Mouse (Mus musculus) gastrocnemius, postnatal 4 days (tissue): ENCODE measurements at regions not wholly inside any gene's neighbourhood (a gene's known extent, or its start where the extent isn't known, plus 50 kb on each side); places are given as distances from the start of the nearest gene placed in this dataset.

Experiments used
- DNase-seq, 2 experiments: peaks; one replicate each; pipeline ENCODE4 v3.0.0; 2021 to 2022; ENCODE audit warnings: low spot score in 2 of 2, mixed read lengths in 2 of 2

- no peak for DNase-seq
Measured at GRCm38 (mm10) chr9:26549551-26549950, 184.0 kb upstream of the B3gat1 start.

- DNase-seq = no peak
Measured at GRCm38 (mm10) chr9:26575990-26576389, 157.5 kb upstream of the B3gat1 start.

- no peak for DNase-seq
Measured at GRCm38 (mm10) chr9:26601979-26602378, 131.5 kb upstream of the B3gat1 start.

GRCm38 (mm10) chr9:26604552-26604951 lies 129.0 kb upstream of the B3gat1 start:
- DNase-seq = no peak

GRCm38 (mm10) chr9:26611711-26612437 lies 121.7 kb upstream of the B3gat1 start:
- no peak for DNase-seq

GRCm38 (mm10) chr9:26622840-26623448 lies 110.6 kb upstream of the B3gat1 start:
- no peak for DNase-seq

GRCm38 (mm10) chr9:26625171-26625937 lies 108.2 kb upstream of the B3gat1 start:
- no peak for DNase-seq

- DNase-seq = no peak
Measured at GRCm38 (mm10) chr9:26632891-26633650, 100.5 kb upstream of the B3gat1 start.

GRCm38 (mm10) chr9:26635211-26635610 lies 98.3 kb upstream of the B3gat1 start:
- DNase-seq = no peak

- no peak for DNase-seq
Measured at GRCm38 (mm10) chr9:26638586-26638985, 94.9 kb upstream of the B3gat1 start.

GRCm38 (mm10) chr9:26642302-26642701 lies 91.2 kb upstream of the B3gat1 start:
- DNase-seq = no peak

GRCm38 (mm10) chr9:26642831-26643230 lies 90.7 kb upstream of the B3gat1 start:
- no peak for DNase-seq

- no peak for DNase-seq
Measured at GRCm38 (mm10) chr9:26649506-26649905, 84.0 kb upstream of the B3gat1 start.

- no peak for DNase-seq
Measured at GRCm38 (mm10) chr9:26652920-26653319, 80.6 kb upstream of the B3gat1 start.

- DNase-seq = no peak
Measured at GRCm38 (mm10) chr9:26659366-26659765, 74.2 kb upstream of the B3gat1 start.

GRCm38 (mm10) chr9:26663544-26663943 lies 70.0 kb upstream of the B3gat1 start:
- no peak for DNase-seq

- peak in 1 of 2 experiments; percentile 21 for DNase-seq
Measured at GRCm38 (mm10) chr9:26667835-26668234, 65.7 kb upstream of the B3gat1 start.

- no peak for DNase-seq
Measured at GRCm38 (mm10) chr9:26674059-26674757, 59.3 kb upstream of the B3gat1 start.

GRCm38 (mm10) chr9:26678288-26678687 lies 55.2 kb upstream of the B3gat1 start:
- DNase-seq = no peak

- no peak for DNase-seq
Measured at GRCm38 (mm10) chr9:26681516-26681915, 52.0 kb upstream of the B3gat1 start.
